Comparison of ENCODE assay signal across 8 mouse cellular contexts in genomic region chr3:121500225-121500624, GRCm38 (mm10). TPM values are rescaled to one million over a fixed set of nuclear protein-coding genes. Genes with fewer than 3 reads are reported as not detected.
DNase-seq lines count a peak whose midpoint lies in the region; ATAC-seq and TF ChIP-seq lines count a peak whose summit lies in the region.

No protein-coding gene starts in this region.

- no peaks in the 10 kb centered on the region for H3K36me3 ChIP-seq in intestine, embryonic 16.5 days (ENCODE audit: control insufficient read depth, insufficient read depth, low read length)
- H3K36me3 ChIP-seq in limb, embryonic 11.5 days (ENCODE audit: control insufficient read depth, insufficient read depth, low read length): no peaks in the 10 kb centered on the region
- no peaks in the 10 kb centered on the region for H3K36me3 ChIP-seq in neural tube, embryonic 11.5 days (ENCODE audit: control insufficient read depth, insufficient read depth, low read length)

- 58% methylated on average over 10 of the region's 10 CpGs for WGBS in intestine, embryonic 16.5 days
- WGBS in limb, embryonic 11.5 days: 62% methylated on average over 10 of the region's 10 CpGs
- WGBS in neural tube, embryonic 11.5 days: 60% methylated on average over 10 of the region's 10 CpGs

- H3K27ac ChIP-seq in gastrocnemius, adult 2 months: no peak overlapping the region
- no peak overlapping the region for H3K27ac ChIP-seq in intestine, embryonic 16.5 days (ENCODE audit: low read length)
- H3K27ac ChIP-seq in limb, embryonic 11.5 days (replicated peaks; ENCODE audit: low read depth, low read length): no peak overlapping the region
- H3K27ac ChIP-seq in neural tube, embryonic 11.5 days (ENCODE audit: low read depth, low read length): no peak overlapping the region

- no peak; the same call in 1 of the 2 replicates for TF ChIP-seq CTCF in gastrocnemius, adult 2 months (IDR thresholded peaks at IDR 0.05)

- peak; percentile 72 to 76 for DNase-seq in left cerebral cortex, adult 18-20 months (ENCODE audit: low spot score in 2 of 2)
- no peak for DNase-seq in left cerebral cortex, adult 11 months (ENCODE audit: low spot score)
- peak; percentile 61 to 67 for DNase-seq in cerebellum, adult 18-20 months
- peak; percentile 84 for DNase-seq in gastrocnemius, adult 2 months
- peak; percentile 76 for DNase-seq in limb, embryonic 11.5 days (ENCODE audit: low spot score)
- DNase-seq in neural tube, embryonic 11.5 days (ENCODE audit: low spot score): peak; percentile 63
- peak; percentile 51 for DNase-seq in testis, postnatal 14 days (ENCODE audit: low spot score)

- H3K4me3 ChIP-seq in gastrocnemius, adult 2 months: no peak overlapping the region
- H3K4me3 ChIP-seq in intestine, embryonic 16.5 days (ENCODE audit: low read length): no peak overlapping the region
- no peak overlapping the region for H3K4me3 ChIP-seq in limb, embryonic 11.5 days (ENCODE audit: low read depth, low read length)
- no peak overlapping the region for H3K4me3 ChIP-seq in neural tube, embryonic 11.5 days (ENCODE audit: low read depth, low read length)

- no peaks in the 10 kb centered on the region for H3K9me3 ChIP-seq in intestine, embryonic 16.5 days (ENCODE audit: control insufficient read depth, low read length)
- no peaks in the 10 kb centered on the region for H3K9me3 ChIP-seq in limb, embryonic 11.5 days (ENCODE audit: control insufficient read depth, low read length)
- no peaks in the 10 kb centered on the region for H3K9me3 ChIP-seq in neural tube, embryonic 11.5 days (ENCODE audit: control insufficient read depth, low read length)

- ATAC-seq in intestine, embryonic 16.5 days: peak; percentile 57; the same call in 1 of the 2 replicates
- no peak for ATAC-seq in limb, embryonic 11.5 days (ENCODE audit: insufficient number of reproducible peaks, low FRiP score, low TSS enrichment, low read depth)
- ATAC-seq in neural tube, embryonic 11.5 days (ENCODE audit: insufficient read depth, low FRiP score, low TSS enrichment): no peak

- no peak overlapping the region for H3K9ac ChIP-seq in intestine, embryonic 16.5 days (ENCODE audit: low read depth, low read length)
- H3K9ac ChIP-seq in limb, embryonic 11.5 days (ENCODE audit: low read length): no peak overlapping the region
- H3K9ac ChIP-seq in neural tube, embryonic 11.5 days (ENCODE audit: low read length): no peak overlapping the region

- H3K27me3 ChIP-seq in intestine, embryonic 16.5 days (replicated peaks; ENCODE audit: control insufficient read depth, insufficient read depth, low read length): no peaks in the 10 kb centered on the region
- no peaks in the 10 kb centered on the region for H3K27me3 ChIP-seq in limb, embryonic 11.5 days (ENCODE audit: control insufficient read depth, insufficient read depth, low read length)
- no peaks in the 10 kb centered on the region for H3K27me3 ChIP-seq in neural tube, embryonic 11.5 days (ENCODE audit: control insufficient read depth, insufficient read depth, low read length)

- no peak overlapping the region for H3K4me2 ChIP-seq in intestine, embryonic 16.5 days (ENCODE audit: low read depth, low read length)
- no peak overlapping the region for H3K4me2 ChIP-seq in limb, embryonic 11.5 days (ENCODE audit: low read depth, severe bottlenecking)
- no peak overlapping the region for H3K4me2 ChIP-seq in neural tube, embryonic 11.5 days (ENCODE audit: low read depth)

- intact Hi-C loops in gastrocnemius, adult 2 months (cut with DNase I): loop anchor here (1.0 to 2.0 kb wide), 2 partner anchors 193 to 329 kb away; partner anchors contain the start of gene Rwdd3

- H3K4me1 ChIP-seq in intestine, embryonic 16.5 days (ENCODE audit: control insufficient read depth, insufficient read depth, low read length): peaks cover 6% of the 10 kb centered on the region; the same call in 1 of the 2 replicates
- no peaks in the 10 kb centered on the region for H3K4me1 ChIP-seq in limb, embryonic 11.5 days (ENCODE audit: control insufficient read depth, insufficient read depth, low read length)
- H3K4me1 ChIP-seq in neural tube, embryonic 11.5 days (ENCODE audit: control insufficient read depth, insufficient read depth, low read length): no peaks in the 10 kb centered on the region

RNA-seq across cellular contexts. Expression of gene Slc44a3, which starts 32.0 kb away (rescaled TPM):
- total RNA-seq in left cerebral cortex, adult 18-20 months (2021): not detected
- total RNA-seq in gastrocnemius, adult 2 months (2021): not detected
- 54.1 and 54.9 TPM in 2 replicates for polyA plus RNA-seq in intestine, embryonic 16.5 days (2015; fragmentation: Nextera tagmentation; extraction: Ambion mirVana)
- 0.75 and 1.3 TPM in 2 replicates for polyA plus RNA-seq in limb, embryonic 11.5 days (2014; fragmentation: Nextera tagmentation; extraction: Ambion mirVana)
- 0.31 and 0.41 TPM in 2 replicates for polyA plus RNA-seq in neural tube, embryonic 11.5 days (2014; fragmentation: Nextera tagmentation; extraction: Ambion mirVana)

Comparison
In these comparisons a context has a peak if more than half of its experiments do, and no peak if none do; other contexts are left out.
1. RNA of gene Slc44a3, which starts 32.0 kb away (polyA plus RNA-seq): 54.1 to 54.9 TPM in intestine, embryonic 16.5 days; 0.75 to 1.3 TPM in limb, embryonic 11.5 days and 0.31 to 0.41 TPM in neural tube, embryonic 11.5 days; every median in the first group is over 10 times any median in the second.